Mouse (Mus musculus) erythroid progenitor cell, adult 5-6 weeks (primary cell): ENCODE measurements around the gene Sirt7. TPM values are rescaled to one million over a fixed set of nuclear protein-coding genes. Genes with fewer than 3 reads are reported as not detected.
"Not testable (repeated sequence)": the region's sequence is repeated elsewhere in the genome, so short reads cannot be mapped to it uniquely, and the experiment has no call there.

Experiments
- ATAC-seq: replicated peaks from 2 replicates; pipeline ENCODE4 v1.8.0; 2016; ENCODE audit warnings: moderate number of reproducible peaks, mild to moderate bottlenecking, moderate TSS enrichment, inconsistent platforms; ENCODE audit not compliant: poor library complexity, low FRiP score, severe bottlenecking
- total RNA-seq, 2 experiments: library from RNA; stranded (forward) in 1 of 2; stranded (reverse) in 1 of 2; fragments of 150-400 nt in 1 of 2; fragments of 186-747, 209-891 nt in 1 of 2; gene quantifications; 2 replicates each; pipeline versions ENCODE4 v1.2.3 to v1.2.4; 2015 to 2017; ENCODE audit warnings: low replicate concordance in 2 of 2

Sirt7 gene
- total RNA-seq, 2 experiments from 2014 or later: 59.9 to 85.6 TPM

DNA sequence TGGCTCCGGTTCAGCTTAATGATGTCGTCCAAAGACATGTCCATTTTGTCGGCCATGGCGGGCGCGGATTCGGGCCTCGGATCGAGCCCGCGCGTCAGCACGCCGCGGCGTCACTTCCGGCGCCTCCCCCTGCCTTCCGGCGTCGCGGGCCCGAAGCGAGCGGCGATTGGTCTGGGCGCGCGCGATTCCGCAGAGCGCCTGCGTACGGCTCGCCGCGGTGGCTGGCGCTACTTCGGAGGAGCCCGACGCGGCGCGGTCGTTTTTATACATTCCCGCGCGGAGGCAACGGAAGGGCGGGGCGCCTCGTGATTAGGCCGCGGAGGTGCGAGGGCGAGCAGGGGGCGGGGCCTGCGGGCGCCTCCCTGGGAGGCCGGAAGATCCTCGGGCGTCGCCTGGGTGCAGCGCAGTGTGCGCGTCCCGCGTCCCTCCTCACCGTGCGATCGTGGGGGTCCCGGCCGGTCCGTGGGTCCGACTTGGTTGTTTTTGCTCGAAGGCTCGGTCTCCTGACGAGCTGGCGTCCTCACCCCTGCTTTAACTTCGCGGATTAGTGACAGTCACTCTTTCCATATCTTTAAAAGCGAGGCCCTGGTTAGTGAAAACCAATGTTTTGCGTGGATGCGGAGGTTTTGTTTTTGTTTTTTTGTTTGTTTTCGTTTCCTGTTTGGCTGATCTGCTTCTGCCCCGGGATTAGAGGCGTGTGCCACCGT, 26.6 kb downstream of the Sirt7 start, which contains the start of the genes Alyref and Anapc11:
Gene Alyref, minus strand, starts transcription at position 83 of the 707 bp plus-strand sequence.
Gene Anapc11, plus strand, starts transcription at position 139 of the 707 bp plus-strand sequence.
- ATAC-seq: peak; percentile 94

DNA sequence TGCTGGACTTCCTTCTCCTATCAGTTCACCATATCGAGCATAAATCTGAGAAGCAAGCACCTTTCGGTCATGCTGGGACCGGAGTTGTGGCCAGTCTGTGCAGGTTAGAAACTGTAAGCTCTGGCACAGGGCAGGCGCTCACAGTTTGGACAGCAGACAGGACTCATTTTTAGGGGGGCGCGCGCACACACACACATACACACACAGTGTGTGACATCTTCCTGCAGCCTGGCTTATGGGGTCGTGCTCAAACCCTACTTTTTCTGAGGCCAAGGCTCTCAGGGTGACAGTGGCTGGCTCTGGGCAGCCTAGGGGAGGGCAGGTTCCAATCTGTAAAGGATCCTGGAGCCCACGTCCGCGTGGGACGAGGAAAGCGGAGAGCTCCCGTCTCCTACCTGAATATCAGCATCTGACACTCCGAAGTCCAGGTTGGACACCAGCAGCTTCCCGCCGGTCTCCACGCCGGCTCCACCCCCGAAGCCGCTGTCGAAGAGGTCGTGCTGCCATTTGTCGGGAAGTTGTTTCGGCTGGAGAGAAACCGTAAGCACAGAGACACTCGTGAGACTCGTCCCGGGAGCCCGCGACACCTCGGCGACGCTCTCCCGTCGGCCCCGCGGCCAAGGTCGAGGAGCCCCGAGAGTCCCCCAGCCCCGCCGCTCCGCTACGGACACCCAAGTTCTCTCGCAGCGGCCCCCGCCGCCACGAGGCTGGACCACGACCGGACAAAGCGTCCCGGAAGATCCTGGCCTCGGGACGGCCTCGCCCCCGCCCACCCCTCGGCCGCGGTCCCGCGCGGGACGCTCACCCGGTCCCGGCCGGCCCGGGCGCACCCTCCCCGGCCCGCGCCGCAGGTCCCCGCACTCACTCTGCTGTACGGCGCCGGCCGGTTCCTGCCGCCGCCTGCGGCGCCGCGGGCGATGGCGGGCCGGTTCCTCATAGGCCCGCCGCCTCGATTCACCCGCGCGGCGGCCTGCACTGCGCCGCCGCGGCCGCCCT, 27.5 kb downstream of the Sirt7 start:
- ATAC-seq: 0 out of 2 replicates have a peak, but pooled peaks have one; percentile 12

DNA sequence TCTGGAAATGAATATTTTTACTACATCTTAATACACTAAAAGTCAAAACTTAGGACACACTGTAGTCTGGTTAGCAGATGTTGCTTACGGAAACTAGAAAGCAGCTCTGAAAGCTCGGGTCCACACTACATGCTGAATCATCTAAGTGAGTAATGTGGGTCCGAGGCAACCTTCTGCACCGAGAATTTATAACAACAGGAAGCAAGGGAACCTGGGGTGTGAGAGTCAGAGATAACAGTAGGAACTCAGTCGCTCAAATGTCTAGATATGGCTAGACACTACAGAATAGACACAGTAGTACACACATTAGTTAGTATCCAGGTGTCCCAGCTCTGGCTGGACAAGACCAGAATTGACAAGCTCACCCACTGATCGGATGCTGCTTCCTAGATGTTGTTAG, 36.5 kb downstream of the Sirt7 start:
- ATAC-seq: no peak

DNA sequence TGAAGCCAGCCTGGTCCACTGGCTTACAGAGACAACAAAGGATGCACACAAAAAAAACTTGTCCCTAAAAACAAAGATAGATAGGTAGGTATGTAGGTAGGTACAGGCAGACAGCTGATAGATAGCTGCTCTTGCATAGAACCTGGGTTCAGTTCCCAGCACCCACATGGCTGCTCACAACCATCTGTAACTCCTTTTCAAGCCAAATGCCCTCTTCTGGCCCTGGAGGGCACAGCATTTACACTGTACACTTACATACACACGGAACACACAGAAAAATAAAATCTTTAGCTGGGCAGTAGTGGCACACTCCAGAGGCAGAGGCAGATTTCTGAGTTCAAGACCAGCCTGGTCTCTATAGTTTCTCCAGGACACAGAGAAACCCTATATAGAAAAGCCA, 41.1 kb downstream of the Sirt7 start:
- no peak for ATAC-seq

DNA sequence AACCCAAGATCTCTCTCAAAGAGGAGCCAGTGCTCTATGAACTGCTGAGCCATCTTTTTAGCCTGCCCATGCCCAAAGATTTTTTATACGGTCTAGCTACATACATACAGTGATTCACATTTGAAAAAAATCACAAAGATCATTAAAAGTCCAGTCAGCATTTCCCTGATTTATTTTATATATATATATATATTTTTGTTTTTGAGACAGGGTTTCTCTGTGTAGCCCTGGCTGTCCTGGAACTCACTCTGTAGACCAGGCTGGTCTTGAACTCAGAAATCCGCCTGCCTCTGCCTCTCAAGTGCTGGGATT, 42.1 kb downstream of the Sirt7 start:
- ATAC-seq: not testable (repeated sequence)

DNA sequence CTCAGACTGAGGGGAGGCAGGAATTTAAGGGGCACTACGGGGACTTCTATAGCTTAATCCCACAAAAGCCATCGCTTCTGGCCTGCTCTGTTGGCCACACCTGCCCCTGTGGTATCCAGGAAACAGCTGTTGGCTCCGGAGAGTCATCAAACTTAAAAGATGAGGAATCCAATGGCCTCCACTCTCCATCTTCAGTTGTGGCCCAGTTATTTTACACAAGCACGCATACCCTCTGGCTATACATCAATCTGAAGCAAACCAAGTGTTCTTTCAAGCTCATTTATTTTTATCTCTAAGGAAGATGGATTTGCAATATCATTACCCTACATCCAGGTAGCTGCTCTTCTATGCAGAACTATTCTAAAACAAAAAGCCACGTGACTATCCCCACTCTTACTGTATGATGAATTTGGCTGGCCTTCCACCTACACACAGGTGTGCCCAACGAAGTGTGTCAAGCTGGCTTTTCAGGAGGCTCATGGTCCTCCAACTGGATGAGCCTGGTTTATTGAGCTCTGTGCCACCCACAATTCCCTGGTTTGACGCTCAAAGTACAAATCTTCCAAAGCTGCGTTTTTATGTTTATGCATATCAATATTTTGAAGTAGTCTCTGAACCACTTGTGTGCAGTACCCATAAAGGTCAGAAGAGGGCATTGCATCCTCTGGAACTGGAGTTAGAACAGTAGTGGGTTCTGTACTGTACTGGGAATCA, 42.6 kb downstream of the Sirt7 start:
- 0 out of 2 replicates have a peak, but pooled peaks have one; percentile 16 for ATAC-seq

DNA sequence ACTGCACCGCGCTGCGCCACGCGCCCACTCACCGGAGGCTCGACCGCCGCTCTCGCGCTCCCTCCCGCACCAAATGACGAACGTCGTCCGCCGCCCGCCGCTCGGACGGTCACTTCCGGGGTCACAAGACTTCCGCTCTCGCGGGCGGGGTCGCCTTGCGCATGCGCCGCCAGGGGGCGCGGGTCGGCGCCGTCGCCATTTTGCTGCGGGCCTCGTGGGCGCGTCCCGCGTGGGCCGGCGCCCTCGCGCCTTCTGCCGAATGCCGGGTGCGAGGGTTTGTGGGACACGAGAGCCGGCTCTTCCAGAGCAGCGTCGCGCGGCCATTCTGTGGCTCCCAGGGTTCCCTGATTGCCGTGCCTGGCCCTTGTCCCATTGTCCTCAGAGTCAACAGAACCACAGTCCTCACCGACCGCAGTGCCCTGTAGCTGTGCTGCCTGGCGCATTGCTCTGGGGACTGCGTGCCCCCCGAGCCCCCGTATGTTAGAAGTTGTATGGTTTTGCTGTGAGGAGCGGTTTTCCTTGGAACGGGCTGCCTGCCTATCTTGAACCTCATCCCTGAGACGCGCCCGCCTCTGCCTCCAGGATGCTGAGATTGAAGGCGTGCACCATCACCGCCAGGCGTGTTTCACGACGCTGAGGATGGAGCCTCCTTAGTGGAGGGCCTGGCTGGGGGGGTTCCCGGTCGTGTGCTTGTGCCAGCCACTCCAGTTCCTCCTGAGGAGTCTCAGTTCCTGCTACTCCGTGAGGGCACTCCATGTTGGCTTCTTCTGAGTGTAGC, 43.4 kb downstream of the Sirt7 start, which contains the start of gene Arhgdia:
Gene Arhgdia, minus strand, starts transcription at position 135 of the 778 bp plus-strand sequence.
- ATAC-seq: peak; percentile 58

DNA sequence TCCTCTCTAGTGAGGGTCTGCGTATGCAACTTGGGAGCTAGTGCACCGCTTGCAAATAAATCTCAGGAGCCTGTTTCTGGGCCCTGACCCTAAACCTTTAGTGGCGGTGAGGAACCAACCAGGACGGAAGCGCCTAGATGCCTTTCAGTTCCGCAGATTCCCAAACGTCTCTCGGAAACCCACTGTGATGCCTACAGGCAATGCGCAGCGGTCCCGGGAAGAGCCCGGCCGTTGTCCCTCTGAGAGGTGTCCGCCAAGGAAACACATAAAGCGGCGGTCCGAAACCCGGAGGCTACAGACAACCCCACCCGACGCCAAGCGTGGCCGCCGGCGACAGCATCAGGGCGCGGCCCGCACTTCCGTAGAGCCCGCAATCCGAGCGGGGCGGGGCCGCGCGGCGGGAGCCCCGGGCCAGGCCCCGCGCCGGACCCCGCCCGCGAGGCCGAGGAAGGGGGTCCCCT, 44.1 kb downstream of the Sirt7 start:
- peak; percentile 67 for ATAC-seq

DNA sequence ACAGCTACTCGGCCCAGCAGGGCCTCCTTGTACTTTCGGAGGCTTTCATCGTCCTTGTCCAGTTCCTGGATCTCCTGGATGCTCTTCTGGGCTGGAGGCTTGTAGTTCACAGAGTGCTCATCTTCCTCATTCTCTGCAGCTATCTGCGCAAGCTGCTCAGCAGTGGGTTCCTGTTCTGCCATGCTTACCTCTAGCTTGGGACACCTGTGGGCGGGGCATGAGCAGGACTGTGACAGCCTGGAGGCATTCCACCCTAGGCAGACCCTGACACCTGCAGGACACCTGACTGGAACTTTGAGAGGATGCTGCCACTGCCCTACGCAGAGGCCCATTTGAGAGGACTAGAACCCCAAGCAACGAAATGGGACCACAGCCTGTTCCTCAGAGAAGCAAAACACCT, 44.9 kb downstream of the Sirt7 start:
- 0 out of 2 replicates have a peak, but pooled peaks have one; percentile 15 for ATAC-seq

DNA sequence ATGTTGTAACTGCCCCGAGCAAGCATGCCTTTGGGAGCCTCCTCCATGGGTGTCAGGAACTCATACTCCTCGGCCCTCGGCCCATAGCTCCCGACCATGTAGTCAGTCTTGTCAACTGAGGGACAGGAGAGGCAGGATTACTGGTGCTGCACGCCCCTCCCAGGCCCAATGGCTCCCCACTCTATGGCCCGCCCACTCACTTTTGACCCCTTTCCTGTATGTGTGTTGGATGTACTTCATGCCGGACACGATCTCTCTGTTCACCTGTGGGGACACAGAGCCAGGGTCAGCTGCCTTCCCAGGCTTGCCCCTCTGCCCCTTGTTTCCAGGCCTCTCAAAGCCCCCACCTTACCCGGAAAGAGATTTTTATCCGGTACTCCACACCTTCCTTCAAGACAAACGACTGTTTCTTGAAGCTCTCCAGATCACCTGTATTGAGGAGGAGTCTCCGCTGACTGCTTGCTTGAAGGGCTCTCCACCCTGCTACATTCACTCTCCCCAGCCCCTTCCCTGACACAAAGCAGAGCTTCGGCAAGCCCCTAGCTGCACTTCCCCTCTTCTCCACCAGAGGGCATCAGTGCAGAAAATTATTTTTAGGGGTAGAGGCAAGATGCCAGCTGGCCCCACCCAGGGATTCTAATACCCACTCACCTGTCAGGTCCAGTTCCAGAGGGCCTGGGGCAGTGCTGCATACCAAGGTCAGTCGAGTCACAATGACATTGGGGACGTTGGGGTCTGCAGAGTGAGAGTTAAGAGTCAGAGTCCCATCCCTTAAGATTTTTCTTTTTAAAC, 45.5 kb downstream of the Sirt7 start:
- peak; percentile 44; the same call in 1 of the 2 replicates for ATAC-seq

DNA sequence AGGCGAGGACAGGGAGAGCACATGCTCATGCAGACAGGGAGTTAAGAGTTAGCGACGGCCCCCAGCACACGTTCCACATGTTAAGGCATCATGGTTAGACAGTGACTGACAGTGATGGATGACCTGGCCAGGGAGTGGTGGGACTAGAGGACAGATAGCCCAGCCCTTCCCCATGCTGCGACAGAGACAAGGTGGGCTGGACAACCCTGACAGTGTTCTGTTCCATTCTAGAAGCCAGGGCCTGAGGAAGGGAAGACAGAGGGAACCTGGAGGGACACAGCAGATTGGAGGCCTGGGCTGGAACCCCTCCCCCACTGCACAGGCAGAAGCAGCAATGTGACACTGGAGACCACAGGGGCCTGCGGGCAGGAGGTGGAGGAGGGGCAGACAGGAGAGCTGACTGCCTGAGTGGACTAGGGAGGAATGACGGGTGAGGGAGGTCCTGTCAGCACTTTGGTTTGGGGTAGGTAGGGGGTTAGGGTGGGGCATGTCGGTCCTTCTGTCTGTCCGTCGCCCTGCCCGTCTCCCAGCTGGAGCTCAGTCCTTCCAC, 46.3 kb downstream of the Sirt7 start:
- no peak for ATAC-seq

DNA sequence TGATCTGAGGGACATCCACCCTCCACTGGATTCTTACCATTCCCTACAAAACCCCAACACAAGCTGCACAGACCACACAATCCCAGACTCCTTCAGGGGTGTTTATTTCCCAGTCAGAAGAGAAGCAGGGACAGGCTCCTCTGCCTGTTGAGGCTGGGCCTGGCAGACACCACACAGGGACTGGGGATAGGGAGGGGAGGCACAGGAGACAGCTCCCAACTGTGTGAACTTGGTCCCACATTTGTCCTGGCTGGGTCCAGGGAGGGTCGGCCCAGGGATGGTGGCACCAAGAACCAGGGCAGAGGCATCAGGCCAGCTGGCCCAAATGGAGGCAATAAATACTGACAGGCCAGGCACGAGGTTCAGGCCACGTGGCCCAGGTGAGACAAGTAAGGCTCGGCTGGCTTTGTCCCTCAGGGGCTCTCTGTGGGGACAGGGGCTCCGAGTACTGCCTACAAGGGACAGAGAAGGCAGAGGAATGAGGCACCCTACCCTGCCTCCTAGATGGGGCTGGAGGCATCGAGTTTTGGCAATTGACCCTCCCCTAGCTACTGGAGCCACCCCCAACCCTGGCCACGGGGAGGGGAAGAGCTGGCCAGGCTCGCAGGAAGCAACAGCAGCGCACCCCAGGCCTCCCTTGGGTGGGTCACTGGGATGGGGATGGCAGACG, 46.9 kb downstream of the Sirt7 start:
- no peak for ATAC-seq

DNA sequence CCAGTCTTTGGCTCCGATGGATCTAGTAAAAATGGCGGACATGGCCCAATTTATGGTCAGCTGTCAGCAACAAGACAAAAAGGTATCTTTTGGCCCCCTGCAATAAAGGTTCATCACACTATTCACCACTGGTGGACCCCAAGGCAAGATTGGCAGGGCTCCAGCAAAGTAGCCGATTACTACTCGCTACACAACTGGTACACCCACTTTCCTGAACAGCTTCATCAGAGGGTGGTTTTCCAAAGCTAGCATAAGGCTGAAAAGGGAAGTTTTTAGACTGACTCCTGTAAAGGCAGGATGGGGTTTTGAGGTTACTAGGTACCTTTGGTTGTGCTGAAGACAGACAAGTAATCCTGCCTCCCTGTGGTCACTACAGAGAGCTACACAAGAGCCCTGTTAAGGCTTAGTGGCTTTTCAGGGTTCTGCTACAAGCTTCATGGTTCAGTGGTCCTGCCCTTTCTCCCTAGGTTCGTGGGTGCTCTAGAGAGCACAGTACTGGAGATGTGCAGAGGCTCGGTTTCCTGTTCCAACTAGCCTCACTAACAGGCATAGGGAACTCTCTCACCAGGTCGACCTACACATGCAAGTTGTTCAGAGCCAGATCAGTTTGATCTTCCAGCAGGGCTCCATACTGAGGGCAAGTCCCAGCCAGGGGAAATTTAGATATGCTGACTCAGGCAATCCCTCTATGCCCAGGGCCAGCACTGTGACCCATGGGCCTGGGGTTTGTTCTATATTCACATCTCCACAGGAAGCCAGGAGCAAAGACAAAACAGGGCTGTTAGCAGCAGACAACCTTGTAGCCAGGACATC, 47.6 kb downstream of the Sirt7 start:
- no peak for ATAC-seq

DNA sequence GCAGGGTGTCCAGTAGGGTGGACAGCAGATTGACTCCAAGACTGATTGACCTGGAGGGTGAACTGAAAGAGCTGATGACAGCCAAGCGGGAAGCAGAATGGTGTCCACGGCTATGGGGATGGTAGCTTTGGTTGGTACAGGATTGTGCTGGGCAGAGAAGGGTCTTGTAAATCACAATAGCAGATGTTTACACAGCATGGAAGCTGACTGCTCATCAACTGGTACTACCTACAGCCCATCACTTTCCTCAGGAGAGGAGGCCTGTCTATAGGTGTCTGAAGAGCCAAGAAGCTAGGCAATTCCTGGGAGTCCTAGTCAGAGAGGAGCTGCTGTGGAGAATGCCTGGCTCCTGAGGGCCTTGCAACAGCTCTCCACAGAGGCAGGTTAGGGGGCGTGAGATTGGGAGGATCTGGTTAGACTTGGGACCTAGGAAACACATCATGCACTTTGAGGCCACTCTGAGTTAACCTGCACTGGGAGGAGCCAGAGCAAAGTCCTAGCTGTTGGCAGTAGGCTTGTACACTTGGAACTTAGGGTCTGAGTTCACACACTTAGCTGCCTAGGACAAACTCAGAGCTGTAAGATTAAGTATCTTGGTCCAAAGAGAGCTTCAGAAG, 48.6 kb downstream of the Sirt7 start:
- no peak for ATAC-seq

DNA sequence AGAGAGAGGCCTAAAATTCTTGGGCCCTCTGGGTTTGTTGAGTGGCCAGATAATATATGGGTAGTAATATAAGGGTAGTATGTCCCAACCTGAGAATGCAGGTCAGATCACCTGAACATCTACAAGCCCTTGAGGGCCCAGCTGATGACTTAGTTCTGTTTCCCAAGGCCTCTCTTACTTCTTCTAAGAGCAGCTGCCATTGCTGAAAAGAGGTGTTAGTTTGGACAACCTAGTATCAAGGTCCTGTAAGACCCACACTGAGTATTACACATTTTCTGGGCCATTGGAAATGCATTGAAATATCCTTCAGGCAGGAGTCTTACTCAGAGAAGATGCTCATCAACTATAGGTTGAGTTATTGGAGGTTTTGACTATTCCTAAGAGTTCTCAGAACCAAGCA, 49.1 kb downstream of the Sirt7 start:
- ATAC-seq: no peak

DNA sequence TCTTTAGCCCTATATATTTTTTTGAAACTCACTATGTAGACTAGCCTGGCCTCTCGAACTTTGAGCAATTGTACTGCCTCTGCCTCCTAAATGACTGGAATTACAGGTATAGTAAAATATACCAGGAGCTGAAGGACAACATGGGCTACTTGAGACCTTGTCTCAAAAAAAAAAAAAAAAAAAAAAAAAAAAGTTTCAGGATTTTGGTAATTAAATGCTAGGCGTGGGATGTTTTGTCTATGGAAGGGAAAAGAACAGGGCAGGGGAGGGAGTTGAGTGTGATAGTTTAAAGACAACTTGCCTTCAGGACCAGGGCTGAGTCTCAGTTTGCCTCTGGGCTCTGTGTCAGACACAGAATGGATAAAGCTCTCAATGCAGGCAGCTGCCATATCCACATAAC, 50.0 kb downstream of the Sirt7 start:
- no peak for ATAC-seq
